Mouse (Mus musculus): ENCODE measurements around the gene Hs2st1. TPM values are rescaled to one million over a fixed set of nuclear protein-coding genes. Genes with fewer than 3 reads are reported as not detected.

The Hs2st1 gene
- polyA plus RNA-seq, 1 experiment from 2014 or later: 6.2 TPM

- 59% methylated on average over 5 of the region's 5 CpGs for WGBS
- H3K4me3 ChIP-seq (ENCODE audit: low read length): no peak overlapping the region
- H3K9me3 ChIP-seq (ENCODE audit: control insufficient read depth, low read length): no peaks in the 10 kb centered on the region
- H3K27ac ChIP-seq (ENCODE audit: low read length): no peak overlapping the region
- no peak overlapping the region for H3K4me2 ChIP-seq (ENCODE audit: low read depth, low read length)
- peaks cover 19% of the 10 kb centered on the region for H3K4me1 ChIP-seq (ENCODE audit: control insufficient read depth, insufficient read depth, low read length)
- H3K9ac ChIP-seq (ENCODE audit: low read depth, low read length): no peak overlapping the region
- no peak for ATAC-seq
- no peaks in the 10 kb centered on the region for H3K27me3 ChIP-seq (replicated peaks; ENCODE audit: control insufficient read depth, insufficient read depth, low read length)
- no peaks in the 10 kb centered on the region for H3K36me3 ChIP-seq (ENCODE audit: control insufficient read depth, insufficient read depth, low read length)
Measured at GRCm38 (mm10) chr3:144474726-144475125, 95.3 kb downstream of the Hs2st1 start.

- Histone ChIP-seq H3K4me1 (ENCODE audit: control insufficient read depth, insufficient read depth, low read length) (peaks cover 15% of the 10 kb centered on the region), H3K4me3 (ENCODE audit: low read length) (no peak overlapping the region), H3K4me2 (ENCODE audit: low read depth, low read length) (no peak overlapping the region), H3K27ac (ENCODE audit: low read length) (no peak overlapping the region), H3K9ac (ENCODE audit: low read depth, low read length) (no peak overlapping the region), H3K36me3 (ENCODE audit: control insufficient read depth, insufficient read depth, low read length) (no peaks in the 10 kb centered on the region), H3K9me3 (ENCODE audit: control insufficient read depth, low read length) (no peaks in the 10 kb centered on the region), H3K27me3 (replicated peaks; ENCODE audit: control insufficient read depth, insufficient read depth, low read length) (no peaks in the 10 kb centered on the region)
- no peak for ATAC-seq
- WGBS: 67% methylated on average over 3 of the region's 3 CpGs
Measured at GRCm38 (mm10) chr3:144471954-144472353, 98.0 kb downstream of the Hs2st1 start.

DNA sequence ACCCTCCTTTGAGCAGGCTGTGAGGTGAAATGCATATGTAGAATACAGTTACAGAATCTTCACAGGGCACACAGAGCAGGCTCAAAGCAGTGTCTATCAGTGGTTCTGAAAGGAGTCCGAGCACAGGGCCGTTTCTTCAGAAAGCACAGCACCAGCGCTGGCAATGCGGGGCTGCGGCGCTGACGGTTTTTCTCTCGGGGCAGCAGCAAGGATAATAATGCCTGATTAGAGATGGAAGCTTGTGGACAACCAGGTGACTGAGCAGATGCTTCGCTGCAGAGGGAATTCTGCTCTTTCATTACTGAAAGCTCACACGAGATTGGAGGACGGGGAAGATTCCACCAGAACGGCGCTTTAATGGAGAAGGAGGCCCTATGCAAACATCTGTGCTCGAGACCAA, 99.1 kb downstream of the Hs2st1 start:
- no peak for ATAC-seq
- H3K27me3 ChIP-seq (replicated peaks; ENCODE audit: control insufficient read depth, insufficient read depth, low read length): no peaks in the 10 kb centered on the region
- peaks cover 15% of the 10 kb centered on the region for H3K4me1 ChIP-seq (ENCODE audit: control insufficient read depth, insufficient read depth, low read length)
- H3K9ac ChIP-seq (ENCODE audit: low read depth, low read length): no peak overlapping the region
- WGBS: 58% methylated on average over 14 of the region's 14 CpGs
- no peak overlapping the region for H3K27ac ChIP-seq (ENCODE audit: low read length)
- no peak overlapping the region for H3K4me2 ChIP-seq (ENCODE audit: low read depth, low read length)
- no peaks in the 10 kb centered on the region for H3K36me3 ChIP-seq (ENCODE audit: control insufficient read depth, insufficient read depth, low read length)
- H3K9me3 ChIP-seq (ENCODE audit: control insufficient read depth, low read length): no peaks in the 10 kb centered on the region
- no peak overlapping the region for H3K4me3 ChIP-seq (ENCODE audit: low read length)

GRCm38 (mm10) chr3:144467521-144467920, 102.5 kb downstream of the Hs2st1 start:
- Histone ChIP-seq H3K27ac (ENCODE audit: low read length) (no peak overlapping the region), H3K4me1 (ENCODE audit: control insufficient read depth, insufficient read depth, low read length) (peaks cover 8% of the 10 kb centered on the region), H3K4me2 (ENCODE audit: low read depth, low read length) (no peak overlapping the region), H3K36me3 (ENCODE audit: control insufficient read depth, insufficient read depth, low read length) (no peaks in the 10 kb centered on the region), H3K9ac (ENCODE audit: low read depth, low read length) (no peak overlapping the region), H3K4me3 (ENCODE audit: low read length) (no peak overlapping the region), H3K27me3 (replicated peaks; ENCODE audit: control insufficient read depth, insufficient read depth, low read length) (no peaks in the 10 kb centered on the region), H3K9me3 (ENCODE audit: control insufficient read depth, low read length) (no peaks in the 10 kb centered on the region)
- 75% methylated on average over 10 of the region's 10 CpGs for WGBS
- ATAC-seq: no peak

DNA sequence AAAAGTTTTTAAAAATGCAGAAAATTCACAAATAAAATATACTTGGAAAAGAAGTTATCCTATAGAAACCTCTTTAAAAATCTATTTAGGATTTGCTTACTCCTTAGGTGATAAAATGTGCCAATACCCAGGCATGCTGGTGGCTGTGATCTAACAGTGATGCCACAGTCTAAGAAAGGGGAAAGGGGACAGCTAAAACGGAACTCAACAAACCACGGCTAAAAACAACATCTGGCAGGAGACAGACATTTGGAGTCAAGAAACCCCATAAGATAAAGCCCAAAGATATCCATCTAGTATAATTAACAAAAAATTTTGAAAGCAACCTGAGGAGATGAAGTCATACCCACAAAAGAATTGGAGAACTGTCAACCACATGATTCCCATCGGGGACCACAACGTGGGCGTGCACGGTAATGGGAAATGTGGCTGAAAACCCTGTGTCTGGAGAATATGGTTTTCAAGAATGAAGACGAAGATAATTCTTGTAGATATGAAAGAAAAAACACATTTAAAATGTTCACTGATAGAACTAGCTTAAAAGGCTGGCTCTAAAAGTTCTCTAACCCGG, 103.8 kb downstream of the Hs2st1 start:
- 0 out of 2 replicates have a peak, but pooled peaks cover 5% of the 10 kb centered on the region for H3K4me1 ChIP-seq (ENCODE audit: control insufficient read depth, insufficient read depth, low read length)
- no peak for ATAC-seq
- no peaks in the 10 kb centered on the region for H3K36me3 ChIP-seq (ENCODE audit: control insufficient read depth, insufficient read depth, low read length)
- WGBS: 90% methylated on average over 8 of the region's 8 CpGs
- no peak overlapping the region for H3K4me2 ChIP-seq (ENCODE audit: low read depth, low read length)
- no peak overlapping the region for H3K9ac ChIP-seq (ENCODE audit: low read depth, low read length)
- H3K4me3 ChIP-seq (ENCODE audit: low read length): no peak overlapping the region
- H3K27ac ChIP-seq (ENCODE audit: low read length): no peak overlapping the region
- no peaks in the 10 kb centered on the region for H3K9me3 ChIP-seq (ENCODE audit: control insufficient read depth, low read length)
- no peaks in the 10 kb centered on the region for H3K27me3 ChIP-seq (replicated peaks; ENCODE audit: control insufficient read depth, insufficient read depth, low read length)

- Histone ChIP-seq H3K4me3 (ENCODE audit: low read length) (no peak overlapping the region), H3K4me1 (ENCODE audit: control insufficient read depth, insufficient read depth, low read length) (peaks cover 15% of the 10 kb centered on the region; the same call in 1 of the 2 replicates), H3K36me3 (ENCODE audit: control insufficient read depth, insufficient read depth, low read length) (no peaks in the 10 kb centered on the region), H3K9ac (ENCODE audit: low read depth, low read length) (no peak overlapping the region), H3K27me3 (replicated peaks; ENCODE audit: control insufficient read depth, insufficient read depth, low read length) (no peaks in the 10 kb centered on the region), H3K4me2 (ENCODE audit: low read depth, low read length) (no peak overlapping the region), H3K27ac (ENCODE audit: low read length) (no peak overlapping the region), H3K9me3 (ENCODE audit: control insufficient read depth, low read length) (no peaks in the 10 kb centered on the region)
- WGBS: 78% methylated on average over 10 of the region's 10 CpGs
- no peak for ATAC-seq
Measured at GRCm38 (mm10) chr3:144462679-144463078, 107.3 kb downstream of the Hs2st1 start.

GRCm38 (mm10) chr3:144460183-144460788, 109.7 kb downstream of the Hs2st1 start:
- WGBS: 50% methylated on average over 5 of the region's 5 CpGs
- no peak for ATAC-seq
- no peaks in the 10 kb centered on the region for H3K36me3 ChIP-seq (ENCODE audit: control insufficient read depth, insufficient read depth, low read length)

DNA sequence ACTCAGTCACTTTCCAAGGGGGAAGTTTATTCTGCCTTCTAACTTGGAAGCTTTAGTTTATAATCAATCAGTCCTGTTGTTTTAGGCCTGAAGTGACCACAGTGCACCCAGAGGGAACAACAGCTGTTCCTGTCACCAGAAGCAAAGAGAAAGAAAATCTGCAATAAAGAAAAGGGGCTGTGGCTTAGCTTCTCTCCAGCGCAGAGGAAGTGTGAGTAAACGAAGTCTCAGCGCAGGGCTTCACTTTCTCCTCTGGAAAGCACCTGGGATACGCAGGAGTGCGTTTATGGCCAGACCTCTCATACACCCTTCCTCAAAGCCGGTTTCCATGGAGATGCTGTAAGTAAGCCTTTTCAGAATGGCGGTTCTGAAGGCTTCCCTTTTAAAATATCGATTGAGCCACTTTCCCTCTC, 110.7 kb downstream of the Hs2st1 start:
- peak; percentile 62 for ATAC-seq
- Histone ChIP-seq H3K27me3 (replicated peaks; ENCODE audit: control insufficient read depth, insufficient read depth, low read length) (no peaks in the 10 kb centered on the region), H3K9me3 (ENCODE audit: control insufficient read depth, low read length) (no peaks in the 10 kb centered on the region), H3K27ac (ENCODE audit: low read length) (peak overlapping the region; percentile 23), H3K9ac (ENCODE audit: low read depth, low read length) (no peak overlapping the region), H3K4me3 (ENCODE audit: low read length) (peak overlapping the region; percentile 13), H3K36me3 (ENCODE audit: control insufficient read depth, insufficient read depth, low read length) (no peaks in the 10 kb centered on the region), H3K4me1 (ENCODE audit: control insufficient read depth, insufficient read depth, low read length) (peaks cover 17% of the 10 kb centered on the region), H3K4me2 (ENCODE audit: low read depth, low read length) (peak overlapping the region; percentile 21; the same call in 1 of the 2 replicates)
- 18% methylated on average over 8 of the region's 8 CpGs for WGBS

More at GRCm38 (mm10) chr3:144460183-144460788, 109.7 kb downstream of the Hs2st1 start:
- Histone ChIP-seq H3K27me3 (replicated peaks; ENCODE audit: control insufficient read depth, insufficient read depth, low read length) (no peaks in the 10 kb centered on the region), H3K9ac (ENCODE audit: low read depth, low read length) (peak overlapping the region; percentile 30; the same call in 1 of the 2 replicates), H3K4me1 (ENCODE audit: control insufficient read depth, insufficient read depth, low read length) (peaks cover 17% of the 10 kb centered on the region), H3K9me3 (ENCODE audit: control insufficient read depth, low read length) (no peaks in the 10 kb centered on the region), H3K4me2 (ENCODE audit: low read depth, low read length) (peak overlapping the region; percentile 21; the same call in 1 of the 2 replicates), H3K27ac (ENCODE audit: low read length) (peak overlapping the region; percentile 23), H3K4me3 (ENCODE audit: low read length) (peak overlapping the region; percentile 7; the same call in 1 of the 2 replicates)

DNA sequence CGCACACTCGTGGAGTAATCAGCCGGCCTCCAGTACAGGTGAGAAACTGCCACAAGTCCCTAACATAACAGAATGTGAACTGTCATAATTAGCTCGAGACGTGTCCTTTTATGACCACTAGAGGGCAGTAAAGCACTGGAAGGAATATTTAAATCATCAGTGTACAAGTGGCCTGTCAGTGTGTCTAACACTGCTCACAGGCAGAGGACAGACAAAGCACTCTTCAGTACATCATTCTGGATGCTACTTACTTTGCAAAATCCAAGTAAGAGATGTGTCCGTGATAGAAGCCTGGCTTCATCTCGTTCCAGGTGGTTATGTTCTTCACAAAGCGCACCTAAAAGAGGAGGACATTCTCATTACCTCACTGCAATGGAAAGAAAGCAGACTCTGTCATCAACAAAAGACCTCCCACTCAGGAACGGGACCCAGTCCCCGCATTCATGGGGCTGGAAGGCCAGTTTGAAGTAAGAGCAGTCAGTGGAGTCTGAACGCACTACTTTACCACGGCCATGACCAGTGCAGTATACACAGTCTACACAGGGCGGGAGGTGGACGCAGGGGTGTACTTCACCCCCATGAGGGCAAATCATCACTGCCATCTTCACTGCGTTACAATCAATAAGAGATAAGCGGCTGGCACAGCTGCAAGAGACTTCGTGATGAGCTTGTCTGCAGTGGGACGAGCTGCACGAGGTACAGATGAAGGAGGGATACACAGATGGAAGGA, 116.1 kb downstream of the Hs2st1 start:
- Histone ChIP-seq H3K9ac (ENCODE audit: low read depth, low read length) (no peak overlapping the region), H3K27ac (ENCODE audit: low read length) (no peak overlapping the region), H3K27me3 (replicated peaks; ENCODE audit: control insufficient read depth, insufficient read depth, low read length) (no peaks in the 10 kb centered on the region), H3K9me3 (ENCODE audit: control insufficient read depth, low read length) (no peaks in the 10 kb centered on the region), H3K36me3 (ENCODE audit: control insufficient read depth, insufficient read depth, low read length) (no peaks in the 10 kb centered on the region), H3K4me3 (ENCODE audit: low read length) (no peak overlapping the region), H3K4me1 (ENCODE audit: control insufficient read depth, insufficient read depth, low read length) (peaks cover 8% of the 10 kb centered on the region), H3K4me2 (ENCODE audit: low read depth, low read length) (no peak overlapping the region)
- 53% methylated on average over 19 of the region's 19 CpGs for WGBS
- ATAC-seq: peak; percentile 88
